Mouse (Mus musculus): ENCODE results near the gene Ltbp1.

The Ltbp1 gene

DNA sequence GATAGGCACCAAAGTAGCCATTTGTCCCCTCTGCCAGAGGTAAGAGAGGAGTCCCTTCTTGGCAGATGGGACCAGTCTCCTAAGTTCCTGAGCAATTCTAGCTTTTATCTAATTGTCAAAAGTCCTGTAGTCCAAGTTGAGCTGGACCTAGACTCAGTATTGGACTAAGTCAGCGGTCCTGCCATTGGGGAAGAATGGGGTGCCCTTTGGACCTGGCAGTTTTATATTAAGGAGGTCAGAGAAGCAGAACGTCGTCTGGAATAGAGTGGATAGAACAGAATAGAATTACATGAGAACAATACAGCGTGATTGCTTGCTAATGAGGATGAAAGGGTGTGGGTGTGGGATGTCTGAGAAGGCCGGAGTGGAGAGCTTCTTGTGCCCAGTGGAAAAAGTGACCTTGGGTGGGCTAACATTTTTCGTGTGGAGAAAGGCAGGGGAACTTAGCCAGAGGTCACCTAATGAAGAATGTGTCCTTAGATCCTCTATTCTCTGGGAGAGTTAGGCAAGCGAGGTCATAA is 167.4 kb downstream of the Ltbp1 start:
- no peak for DNase-seq (ENCODE audit: low read depth, low spot score)

DNA sequence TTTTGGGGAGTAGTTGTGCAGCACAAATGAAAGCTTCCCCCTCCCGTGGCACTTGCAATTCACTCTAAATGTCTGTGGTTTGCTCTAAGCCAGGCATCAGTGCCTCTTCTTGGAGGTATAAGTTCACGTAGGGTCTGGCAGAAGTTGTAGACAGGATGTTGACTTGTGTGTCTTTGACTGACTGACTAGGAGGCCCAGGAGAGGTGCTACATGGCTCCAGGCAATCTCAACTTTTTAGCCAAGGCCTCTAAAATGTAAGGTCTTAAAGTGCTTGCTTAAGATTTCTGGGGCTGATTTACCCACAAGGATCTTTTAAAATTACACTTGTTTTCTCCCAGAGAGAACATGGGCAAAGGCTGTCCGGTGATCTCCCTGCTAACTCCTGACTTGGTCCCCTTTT is 169.1 kb downstream of the Ltbp1 start:
- DNase-seq (ENCODE audit: low read depth, low spot score): no peak

DNA sequence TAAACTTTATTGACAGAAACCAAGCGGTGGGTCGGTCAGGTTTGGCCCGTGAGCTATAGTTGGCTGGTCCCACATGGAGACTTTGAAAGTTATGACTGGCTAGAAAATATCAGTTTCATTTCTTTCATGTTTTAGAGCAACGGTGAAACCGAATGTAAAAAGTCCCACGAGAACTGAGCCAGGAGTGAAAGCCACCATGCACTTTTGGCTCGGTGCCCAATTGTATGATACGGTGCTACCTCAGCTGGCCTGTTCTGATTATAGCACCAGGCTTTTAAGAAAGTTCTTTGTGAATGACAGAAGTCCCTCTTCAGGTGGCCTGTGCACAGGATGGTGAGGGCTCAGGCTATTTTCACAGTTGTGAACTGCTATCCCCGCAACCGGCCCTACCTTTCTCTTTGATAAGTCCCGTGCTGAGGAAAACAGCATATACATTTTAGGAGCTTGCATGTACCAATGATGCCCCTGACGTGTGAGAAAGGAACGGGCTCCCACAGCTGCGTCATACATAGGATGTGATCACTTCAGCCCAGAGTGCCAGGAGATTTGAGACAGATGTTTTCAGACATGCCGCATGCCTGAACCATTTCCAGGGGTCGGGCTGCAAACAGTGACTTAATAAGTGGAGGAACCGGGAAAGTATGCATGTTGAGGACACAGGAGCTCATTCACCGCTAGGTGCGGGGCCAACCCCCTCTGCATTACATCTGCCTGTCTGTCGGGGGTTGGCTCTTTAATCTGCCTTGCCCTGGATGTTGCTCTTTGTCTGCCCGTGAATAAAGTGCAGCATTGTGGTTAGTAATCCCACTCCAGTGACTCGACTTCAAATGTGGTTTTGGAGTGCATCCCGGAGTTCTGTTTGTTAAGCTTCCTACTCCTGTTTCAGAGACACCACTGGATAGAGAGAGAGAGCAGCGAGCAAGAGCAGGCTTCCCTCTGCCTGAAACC is 172.8 kb downstream of the Ltbp1 start:
- peak; percentile 70 for DNase-seq (ENCODE audit: low read depth, low spot score)

- no peak for DNase-seq (ENCODE audit: low read depth, low spot score)
Measured at GRCm38 (mm10) chr17:75179001-75179400, 173.6 kb downstream of the Ltbp1 start.

GRCm38 (mm10) chr17:75180301-75180700 is 174.9 kb downstream of the Ltbp1 start:
- DNase-seq (ENCODE audit: low read depth, low spot score): no peak

- DNase-seq (ENCODE audit: low read depth, low spot score): no peak
Measured at GRCm38 (mm10) chr17:75180956-75181588, 175.7 kb downstream of the Ltbp1 start.

DNA sequence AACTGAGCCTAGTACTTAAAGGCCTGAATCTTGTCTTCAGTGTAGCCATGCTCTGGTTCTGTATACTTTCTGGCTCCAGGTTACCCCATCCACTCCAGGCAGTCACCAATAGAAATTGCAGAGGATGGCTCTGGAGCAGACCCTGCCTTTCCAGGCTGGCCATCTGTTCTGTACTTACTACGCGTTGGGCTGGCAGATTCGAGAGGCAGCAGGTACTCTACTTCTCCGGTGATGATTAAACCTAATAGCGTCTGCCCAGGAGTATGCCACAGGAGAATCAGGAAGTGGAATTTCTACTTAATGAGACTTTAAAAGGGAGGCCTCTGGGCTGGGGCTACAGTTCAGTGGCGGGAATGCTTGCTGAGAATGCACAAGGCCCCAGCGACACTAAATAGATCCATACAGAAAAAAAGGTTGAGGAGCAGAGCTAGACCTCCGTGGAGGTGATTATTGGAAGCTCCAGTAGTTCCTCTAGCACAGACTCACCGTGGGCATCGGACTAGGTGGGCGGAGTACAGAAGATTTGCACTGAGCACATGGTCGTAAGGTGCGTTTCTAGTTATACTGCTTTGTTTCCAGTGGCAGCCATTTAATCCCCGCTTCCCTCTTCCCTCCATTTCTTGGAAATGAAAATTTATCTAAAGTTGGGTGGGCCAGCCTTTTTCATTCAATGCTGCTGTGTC is 177.1 kb downstream of the Ltbp1 start:
- peak; percentile 38 for DNase-seq (ENCODE audit: low read depth, low spot score)

- no peak for DNase-seq (ENCODE audit: low read depth, low spot score)
Measured at GRCm38 (mm10) chr17:75186732-75187509, 181.6 kb downstream of the Ltbp1 start.

DNA sequence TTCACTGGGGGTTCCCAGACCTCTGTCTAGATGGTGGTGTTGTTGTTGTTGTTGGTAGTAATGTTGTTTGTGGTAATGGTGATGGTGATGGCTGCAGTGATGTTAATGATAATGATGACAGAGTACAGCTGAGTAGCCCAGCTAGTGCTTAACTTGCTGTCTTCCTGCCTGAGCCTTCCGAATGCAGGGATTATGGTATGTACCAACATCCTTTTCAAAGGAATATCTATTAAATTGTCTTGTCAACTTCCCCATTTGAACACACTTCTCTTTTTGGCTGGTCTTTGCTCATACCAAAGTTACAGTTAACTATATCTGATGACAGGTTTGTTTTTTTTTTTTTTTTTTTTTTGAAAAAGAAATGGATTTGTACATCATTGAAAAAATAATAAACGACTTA is 191.6 kb downstream of the Ltbp1 start:
- DNase-seq (ENCODE audit: low read depth, low spot score): no peak

DNA sequence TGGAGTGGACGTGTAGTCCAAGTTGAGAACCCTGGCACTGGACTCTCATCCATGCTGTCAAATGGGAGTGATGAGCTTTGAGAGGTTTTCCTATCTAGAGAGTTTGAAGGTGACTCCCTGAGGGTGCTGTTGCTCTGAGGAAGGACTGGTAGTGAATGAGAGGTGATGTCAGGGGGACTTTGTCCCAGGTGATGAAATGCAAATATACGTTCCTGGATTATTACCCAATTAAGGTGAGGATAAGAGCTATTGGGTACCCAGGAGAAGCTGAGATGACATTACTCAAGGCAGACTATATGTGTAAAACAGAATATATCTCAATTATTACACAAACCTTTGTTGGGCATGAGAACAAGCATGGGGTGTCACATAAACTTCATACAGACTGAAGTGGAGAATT is 193.4 kb downstream of the Ltbp1 start:
- DNase-seq (ENCODE audit: low read depth, low spot score): no peak

GRCm38 (mm10) chr17:75199694-75200093 is 194.3 kb downstream of the Ltbp1 start:
- no peak for DNase-seq (ENCODE audit: low read depth, low spot score)

DNA sequence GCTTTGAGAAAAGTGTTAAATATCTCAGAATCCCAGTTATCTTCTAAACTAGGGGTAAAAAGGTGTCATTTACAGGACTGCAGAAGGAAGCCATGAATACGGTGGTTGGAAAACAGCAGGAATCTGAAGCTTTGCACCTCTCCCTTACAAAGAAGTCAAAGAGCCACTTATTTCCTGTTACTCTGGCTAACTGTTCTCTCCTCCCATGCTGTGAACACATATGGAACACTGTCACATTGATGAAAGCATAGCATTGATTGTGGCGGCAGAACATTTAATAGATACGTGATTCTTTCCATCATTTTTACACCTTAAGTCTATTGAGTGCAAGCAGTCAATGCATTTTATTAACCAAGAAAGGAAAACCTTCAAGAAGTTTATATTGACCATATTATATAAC is 196.9 kb downstream of the Ltbp1 start:
- DNase-seq (ENCODE audit: low read depth, low spot score): no peak

DNA sequence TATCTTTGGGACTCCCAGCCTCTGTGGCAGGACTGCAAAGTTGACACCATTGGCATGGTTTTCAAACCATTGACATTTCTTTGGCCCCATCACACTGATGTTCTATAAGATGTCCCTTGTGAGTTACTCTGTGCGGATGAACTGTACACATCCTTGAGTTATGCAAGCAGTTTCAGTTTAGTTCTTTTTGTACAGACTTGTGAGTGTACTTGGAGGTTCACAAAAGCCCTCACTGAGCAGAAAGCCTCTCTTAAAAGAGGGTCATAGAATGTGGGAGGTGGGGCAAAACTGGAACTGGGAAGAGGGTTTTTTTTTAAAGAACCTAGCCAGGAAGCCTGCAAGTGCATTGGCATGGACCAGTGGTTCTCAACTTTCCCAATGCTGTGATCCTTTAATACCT is 198.7 kb downstream of the Ltbp1 start:
- DNase-seq (ENCODE audit: low read depth, low spot score): no peak

- no peak for DNase-seq (ENCODE audit: low read depth, low spot score)
Measured at GRCm38 (mm10) chr17:75206281-75206680, 200.9 kb downstream of the Ltbp1 start.

DNA sequence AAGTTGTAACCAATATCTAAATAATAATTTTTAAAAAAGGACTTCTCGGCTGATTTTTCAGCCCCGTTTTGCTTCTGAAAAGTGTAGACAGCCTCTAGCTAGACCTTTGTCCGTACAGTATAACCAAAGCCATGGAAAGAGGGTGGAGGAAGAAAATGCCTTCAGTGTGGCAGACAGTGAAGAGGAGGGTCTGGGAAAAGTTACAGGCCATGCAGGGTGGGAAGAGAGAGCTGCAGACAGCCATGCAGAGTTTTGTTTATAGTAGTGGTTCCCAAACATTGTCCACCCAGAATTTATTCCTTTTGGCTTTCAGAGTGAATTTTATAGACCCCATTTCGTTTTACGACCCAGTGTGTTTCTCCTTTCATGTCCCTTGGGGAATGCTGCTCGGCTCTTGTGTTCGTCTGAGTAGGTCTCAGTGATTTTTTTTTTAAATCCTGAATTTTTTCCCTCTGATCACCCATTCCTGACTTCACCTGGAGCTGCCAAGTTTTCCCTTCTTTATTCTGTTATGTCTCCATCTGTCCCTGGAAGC is 202.9 kb downstream of the Ltbp1 start:
- DNase-seq (ENCODE audit: low read depth, low spot score): peak; percentile 55

- no peak for DNase-seq (ENCODE audit: low read depth, low spot score)
Measured at GRCm38 (mm10) chr17:75210526-75210925, 205.2 kb downstream of the Ltbp1 start.

DNA sequence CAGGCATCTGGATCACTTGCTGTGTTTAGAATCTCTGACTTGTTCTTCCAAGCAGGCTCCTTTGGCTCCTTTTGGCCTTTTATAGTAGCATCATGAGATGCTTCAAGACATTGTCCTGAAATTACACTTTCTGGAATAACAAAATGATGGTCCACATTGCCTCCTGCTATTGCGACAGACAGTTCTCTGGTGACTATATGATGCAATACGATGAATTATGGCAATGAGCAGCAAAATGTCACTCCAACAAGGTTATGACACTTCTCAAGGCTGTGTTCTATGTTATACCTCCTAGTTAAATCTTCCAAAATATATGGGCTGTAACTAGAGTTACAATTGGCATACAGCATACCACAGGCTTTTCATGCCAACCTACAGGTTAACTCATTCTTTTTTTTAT is 211.0 kb downstream of the Ltbp1 start:
- no peak for DNase-seq (ENCODE audit: low read depth, low spot score)

DNA sequence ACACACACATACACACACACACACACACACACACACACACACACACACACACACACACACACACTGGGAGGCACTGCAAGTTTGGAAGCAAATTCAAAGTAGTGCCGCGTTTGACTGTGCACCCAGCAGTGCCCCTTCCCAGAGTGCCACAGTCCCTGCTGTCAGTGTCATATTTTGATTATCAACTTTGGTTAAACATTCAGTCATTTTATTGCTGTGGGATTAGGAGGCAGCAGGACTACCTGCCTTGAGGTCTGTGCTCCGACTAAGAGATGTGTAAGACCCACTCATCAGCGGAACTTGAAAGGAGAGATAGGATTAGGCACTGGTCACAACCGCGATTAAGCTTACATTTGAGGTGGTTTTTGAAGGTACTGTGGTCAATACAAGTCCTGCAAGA is 213.3 kb downstream of the Ltbp1 start:
- DNase-seq (ENCODE audit: low read depth, low spot score): no peak

DNA sequence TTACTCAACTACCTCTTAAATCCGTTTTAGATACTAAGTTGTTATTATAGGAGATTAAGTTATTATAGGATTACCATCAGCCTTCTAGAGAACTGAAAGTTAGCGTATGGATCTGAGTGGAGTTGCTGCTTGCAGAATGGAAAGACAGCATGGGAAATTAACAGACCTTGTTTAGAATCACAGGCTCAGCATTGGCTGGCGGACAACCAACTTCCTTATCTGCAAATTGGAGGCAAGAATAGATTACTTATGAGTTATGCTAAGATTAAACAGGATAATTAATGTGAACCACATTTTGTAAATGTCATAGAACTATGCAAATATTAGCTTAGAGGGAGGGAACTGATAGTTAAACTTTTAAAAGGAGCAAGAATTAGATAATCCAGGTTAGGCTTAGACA is 223.0 kb downstream of the Ltbp1 start:
- no peak for DNase-seq (ENCODE audit: low read depth, low spot score)

DNA sequence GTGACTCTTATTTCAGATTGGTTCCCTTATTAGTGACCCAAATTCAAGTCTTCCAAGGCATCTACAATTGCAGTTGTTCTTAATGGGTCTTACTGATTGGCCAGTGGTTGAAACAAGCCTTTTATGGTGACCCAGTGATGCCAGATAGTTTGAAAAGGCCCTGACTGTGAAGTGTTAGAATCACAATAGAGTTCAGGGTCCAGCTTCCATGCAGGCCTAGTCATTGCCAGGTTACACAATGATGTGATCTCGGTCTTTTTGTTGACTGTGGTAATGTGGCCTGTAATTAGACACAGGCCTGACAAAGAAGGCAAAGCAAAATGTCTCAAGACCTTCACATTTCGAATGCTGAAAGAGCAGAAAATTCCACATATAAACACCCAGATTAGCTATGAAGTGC is 227.8 kb downstream of the Ltbp1 start:
- DNase-seq (ENCODE audit: low read depth, low spot score): no peak

DNA sequence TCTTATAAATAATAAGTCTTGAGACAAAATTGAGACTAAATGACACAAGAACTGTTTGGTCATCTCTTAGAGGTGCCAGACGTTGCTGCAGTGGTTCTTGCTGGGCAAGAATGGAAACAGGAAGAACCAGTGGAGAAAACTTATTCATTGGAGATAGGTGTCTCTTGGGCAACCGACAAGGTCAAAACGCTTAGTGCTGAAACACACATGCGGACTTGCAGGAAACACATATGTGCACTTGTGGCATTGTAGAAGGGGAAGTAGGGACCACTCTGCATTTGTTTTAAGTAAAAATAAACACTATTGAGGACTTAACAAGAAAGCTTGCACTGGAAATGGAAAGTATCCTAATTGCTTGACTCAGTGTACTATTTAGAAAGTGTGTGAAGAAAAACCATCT is 228.6 kb downstream of the Ltbp1 start:
- no peak for DNase-seq (ENCODE audit: low read depth, low spot score)
